Mouse (Mus musculus) hindbrain, embryonic 14.5 days (tissue): ENCODE data around the gene 9530077C05Rik. TPM values are rescaled to one million over a fixed set of nuclear protein-coding genes. Genes with fewer than 3 reads are reported as not detected.
A peak's percentile ranks its signal among the peaks of the same experiment; 100 is the strongest.

ENCODE experiments used
- ATAC-seq: fragments of 200-750 bp; cut with Nextera tagmentation; 2 replicates; pipeline ENCODE4 v1.8.0; 2017; ENCODE audit warnings: moderate number of reproducible peaks, mild to moderate bottlenecking, moderate TSS enrichment, moderate library complexity; ENCODE audit not compliant: low FRiP score
- DNase-seq: peaks from one replicate; pipeline ENCODE4 v3.0.0-alpha.2; 2015; ENCODE audit warnings: low spot score
- H3K27ac ChIP-seq: fragments of 300-500 bp; sonication (generic); 2 replicates; pipeline ENCODE4 v1.5.1; 2014; ENCODE audit warnings: mild to moderate bottlenecking, moderate library complexity
- H3K27me3 ChIP-seq: fragments of 300-500 bp; sonication (generic); 2 replicates; pipeline ENCODE4 v1.6.1; 2014; ENCODE audit warnings: mild to moderate bottlenecking, low read length, mixed read lengths; ENCODE audit not compliant: control insufficient read depth, insufficient read depth
- H3K36me3 ChIP-seq: fragments of 300-500 bp; sonication (generic); replicated peaks from 2 replicates; pipeline ENCODE4 v1.6.1; 2014; ENCODE audit not compliant: control insufficient read depth, insufficient read depth
- H3K4me1 ChIP-seq: fragments of 300-500 bp; sonication (generic); replicated peaks from 2 replicates; pipeline ENCODE4 v1.6.1; 2014; ENCODE audit warnings: antibody characterized with exemption, low read length, mixed read lengths; ENCODE audit not compliant: control insufficient read depth, insufficient read depth
- H3K4me2 ChIP-seq: fragments of 300-500 bp; sonication (generic); replicated peaks from 2 replicates; pipeline ENCODE4 v1.6.1; 2014; ENCODE audit warnings: mild to moderate bottlenecking, moderate library complexity
- H3K4me3 ChIP-seq: fragments of 300-500 bp; sonication (generic); replicated peaks from 2 replicates; pipeline ENCODE4 v1.5.1; 2014; ENCODE audit warnings: mild to moderate bottlenecking, low read length
- H3K9ac ChIP-seq: fragments of 300-500 bp; sonication (generic); 2 replicates; pipeline ENCODE4 v1.6.1; 2014
- H3K9me3 ChIP-seq: fragments of 300-500 bp; sonication (generic); 2 replicates; pipeline ENCODE4 v1.6.1; 2016; ENCODE audit warnings: low read length; ENCODE audit not compliant: control insufficient read depth
- WGBS: fragments of 180-500 bp; shearing (Covaris S2); extraction: QIAGEN DNeasy Blood & Tissue Kit; methylation state at CpG from one replicate; pipeline ENCODE4 v1.1.7; 2014; 5-methylcytosine and 5-hydroxymethylcytosine counted together
- polyA plus RNA-seq: library from polyadenylated mRNA; unstranded; fragments of >200 nt; fragmentation: Nextera tagmentation; extraction: Ambion mirVana; gene quantifications from 2 replicates; pipeline ENCODE4 v1.2.1, GENCODE M21; 2014

Gene 9530077C05Rik
- polyA plus RNA-seq, 1 experiment from 2014 or later: 11.8 TPM

DNA sequence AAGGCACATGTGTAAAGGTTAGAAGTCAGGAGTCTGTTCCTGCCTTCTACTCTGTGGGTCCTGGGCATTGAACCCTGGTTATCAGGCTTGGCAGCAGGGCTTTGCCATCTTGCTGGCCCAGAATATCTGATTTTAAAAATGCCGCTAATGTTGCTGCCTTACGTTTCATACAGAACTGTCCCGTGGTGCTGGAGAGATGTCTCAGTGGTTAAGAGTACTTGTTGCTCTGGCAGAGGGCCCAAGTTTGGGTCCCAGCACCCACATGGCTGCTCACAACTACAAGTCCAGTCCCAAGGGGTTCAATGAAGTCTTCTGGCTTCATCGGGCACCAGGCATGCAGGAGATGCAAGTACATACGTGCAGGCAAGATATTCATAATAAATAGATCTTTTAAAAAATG is 54.9 kb downstream of the 9530077C05Rik start:
- WGBS: 97% methylated on average over 5 of the region's 5 CpGs
- peaks cover 5% of the 10 kb centered on the region; the same call in 1 of the 2 replicates for H3K36me3 ChIP-seq
- H3K9me3 ChIP-seq: no peaks in the 10 kb centered on the region
- ATAC-seq: no peak
- H3K27ac ChIP-seq: no peak overlapping the region
- no peaks in the 10 kb centered on the region for H3K4me1 ChIP-seq
- no peak overlapping the region for H3K4me3 ChIP-seq
- H3K4me2 ChIP-seq: no peak overlapping the region
- H3K27me3 ChIP-seq: no peaks in the 10 kb centered on the region
- no peak overlapping the region for H3K9ac ChIP-seq
- DNase-seq: no peak

DNA sequence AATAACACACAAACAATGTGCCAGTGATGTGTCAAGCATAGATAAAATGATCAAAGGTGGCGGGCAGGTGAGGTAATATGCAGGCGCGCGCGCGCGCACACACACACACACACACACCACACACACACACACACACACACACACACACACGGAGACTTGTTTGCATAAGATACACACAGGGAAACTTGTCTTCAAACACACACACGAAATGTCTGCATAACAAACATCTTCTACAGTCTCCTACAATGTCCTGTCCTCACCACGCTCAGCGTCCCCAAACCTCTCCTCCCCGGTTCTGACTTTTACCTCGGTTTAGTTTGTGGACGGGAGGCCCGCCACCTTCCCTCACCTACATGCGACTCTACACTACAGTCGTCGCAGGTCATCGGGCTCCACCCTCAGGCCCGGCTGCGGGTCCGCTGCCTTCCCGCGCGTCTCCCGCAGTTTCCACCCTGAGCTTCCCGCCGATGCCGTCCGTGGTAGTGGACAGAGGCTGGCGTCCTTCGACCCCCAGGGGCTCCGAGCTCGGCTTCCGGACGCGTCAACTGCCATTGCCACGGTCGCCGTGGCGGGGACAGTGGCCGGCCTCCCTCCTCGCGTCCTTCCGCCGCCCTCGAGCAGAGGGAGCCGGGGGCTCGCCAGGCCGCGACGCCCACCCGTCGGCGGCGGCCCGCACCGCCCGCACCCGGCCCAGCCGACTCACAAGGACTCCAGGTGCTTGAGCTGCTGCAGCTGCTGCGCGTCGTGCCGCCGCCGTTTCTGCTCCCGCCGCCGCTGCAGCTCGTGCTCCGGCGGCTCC is 56.3 kb downstream of the 9530077C05Rik start:
- peak; percentile 72 for ATAC-seq
- Histone ChIP-seq H3K4me2 (peak overlapping the region; percentile 59), H3K27ac (peak overlapping the region; percentile 90)

DNA sequence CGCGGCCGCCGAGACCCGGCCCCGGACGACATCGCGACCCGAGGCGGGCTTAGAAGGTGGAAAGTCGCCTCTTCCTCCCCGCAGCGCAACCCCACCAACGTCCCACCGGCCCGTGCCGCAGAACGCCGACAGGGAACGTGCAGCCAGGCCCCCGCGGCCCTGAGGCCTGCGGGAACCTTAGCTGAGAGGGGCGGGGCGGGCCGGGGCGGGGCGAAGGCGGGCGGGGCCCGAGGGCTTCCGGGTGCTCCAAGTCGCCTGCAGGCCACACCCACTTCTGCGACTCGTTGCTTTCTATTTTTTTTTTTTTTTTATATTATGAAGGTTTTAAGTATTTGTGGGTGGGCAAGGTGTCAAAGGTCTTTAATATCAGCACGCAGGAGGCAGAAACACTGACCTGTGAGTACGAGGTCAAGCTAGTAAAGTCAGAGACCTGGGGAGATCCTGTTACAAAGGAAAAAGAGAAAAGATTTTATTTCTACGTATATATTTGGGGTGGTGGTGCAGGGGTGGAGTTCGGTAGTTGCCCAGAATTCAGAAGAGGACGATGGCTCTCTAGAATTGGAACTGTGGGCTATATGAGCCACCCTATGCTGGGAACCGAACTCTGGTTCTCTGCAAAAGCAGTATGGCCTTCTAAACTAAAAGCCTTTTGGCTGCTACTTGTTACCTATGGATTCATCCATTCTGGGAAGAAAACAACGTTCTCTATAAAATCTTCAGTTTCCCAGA is 57.0 kb downstream of the 9530077C05Rik start:
- Histone ChIP-seq H3K9me3 (no peaks in the 10 kb centered on the region), H3K4me1 (no peaks in the 10 kb centered on the region), H3K4me2 (peak overlapping the region; percentile 59), H3K27ac (peak overlapping the region; percentile 90), H3K9ac (peak overlapping the region; percentile 87), H3K36me3 (no peaks in the 10 kb centered on the region; the same call in 1 of the 2 replicates), H3K4me3 (peak overlapping the region; percentile 85), H3K27me3 (no peaks in the 10 kb centered on the region)
- ATAC-seq (peak; percentile 90), DNase-seq (peak; percentile 72)
- 4% methylated on average over 43 of the region's 43 CpGs for WGBS

More for the DNA sequence above, 56.3 kb downstream of the 9530077C05Rik start:
- peak; percentile 58 for DNase-seq
- WGBS: 1% methylated on average over 70 of the region's 73 CpGs
- Histone ChIP-seq H3K27me3 (no peaks in the 10 kb centered on the region), H3K4me3 (peak overlapping the region; percentile 85), H3K36me3 (no peaks in the 10 kb centered on the region; the same call in 1 of the 2 replicates), H3K9ac (peak overlapping the region; percentile 87), H3K9me3 (no peaks in the 10 kb centered on the region), H3K4me1 (no peaks in the 10 kb centered on the region)

DNA sequence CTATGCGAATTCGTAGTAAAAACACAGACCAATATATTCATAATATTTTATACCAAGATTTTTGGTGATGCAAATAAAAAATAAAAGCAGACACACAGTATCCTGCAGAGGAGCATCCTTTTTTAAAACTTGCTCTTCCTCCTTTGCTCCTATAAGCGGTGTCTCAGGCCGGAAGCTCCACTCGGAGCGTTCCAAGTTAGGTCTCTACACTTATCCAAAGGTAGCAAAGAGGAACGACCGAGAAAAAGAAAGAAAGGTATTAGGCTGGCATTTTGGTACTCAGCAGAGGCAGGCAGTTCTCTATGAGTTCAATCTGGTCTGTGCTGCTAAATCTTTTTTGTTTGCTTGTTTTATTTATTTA is 57.6 kb downstream of the 9530077C05Rik start:
- peak overlapping the region; percentile 85; the same call in 1 of the 2 replicates for H3K4me3 ChIP-seq
- H3K4me2 ChIP-seq: peak overlapping the region; percentile 59
- DNase-seq (no peak), ATAC-seq (no peak)
- no peaks in the 10 kb centered on the region for H3K27me3 ChIP-seq
- no peaks in the 10 kb centered on the region; the same call in 1 of the 2 replicates for H3K36me3 ChIP-seq
- no peak overlapping the region for H3K27ac ChIP-seq
- no peaks in the 10 kb centered on the region for H3K9me3 ChIP-seq
- no peaks in the 10 kb centered on the region for H3K4me1 ChIP-seq
- H3K9ac ChIP-seq: no peak overlapping the region
- 84% methylated on average over 8 of the region's 8 CpGs for WGBS

DNA sequence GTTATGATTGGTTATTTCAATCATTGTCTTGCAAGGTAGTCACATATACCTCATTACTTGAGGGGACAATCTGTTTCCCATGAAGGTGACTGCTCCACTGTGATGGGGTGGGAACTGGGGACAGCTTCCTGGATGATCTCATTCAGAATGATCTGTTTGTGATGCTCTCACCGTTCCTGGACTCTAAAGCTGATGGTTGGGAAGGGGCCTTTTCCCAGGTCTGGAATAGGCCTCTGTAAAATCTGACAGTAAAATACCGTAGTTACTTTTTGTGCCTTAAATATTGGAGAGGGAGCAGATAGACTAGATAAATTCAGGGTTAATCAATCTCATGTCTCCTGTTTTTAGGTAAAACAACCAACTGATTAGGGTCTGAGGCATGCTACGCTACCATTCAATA is 58.3 kb downstream of the 9530077C05Rik start, which contains the start of gene Rp9:
Rp9 (minus strand) TSS at position 101 of the 400 bp plus-strand sequence.
- no peak for ATAC-seq
- no peak within 1 kb of the TSS for H3K27ac ChIP-seq
- 88% methylated on average over 3 of the region's 3 CpGs for WGBS

DNA sequence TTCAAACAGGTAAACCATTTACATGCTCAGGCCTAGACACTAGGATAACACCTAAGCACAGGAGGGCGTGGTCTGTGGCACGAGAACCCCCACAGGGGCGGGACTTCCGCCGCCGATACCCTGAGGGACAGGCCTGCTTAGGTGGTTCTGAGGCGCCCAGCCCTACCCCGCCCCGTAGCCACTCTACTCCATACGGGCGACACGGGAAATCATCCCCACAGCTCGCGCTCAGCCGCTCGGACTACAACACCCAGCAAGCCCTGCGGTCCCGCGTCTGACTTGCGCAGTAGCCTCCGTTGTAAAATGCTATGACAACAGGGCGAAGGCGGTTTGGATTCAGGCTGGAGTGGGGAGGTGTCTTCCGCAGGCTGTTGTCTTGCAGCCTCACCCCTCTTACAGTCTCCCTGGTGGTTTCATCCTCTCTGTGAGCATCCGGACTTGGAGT is 64.1 kb downstream of the 9530077C05Rik start, which contains the start of gene Bbs9:
Bbs9 (plus strand) TSS at position 292 of the 445 bp plus-strand sequence.
- Histone ChIP-seq H3K4me1 (peaks cover 7% of the 10 kb centered on the region), H3K36me3 (no peaks in the 10 kb centered on the region), H3K4me2 (peak within 1 kb of the TSS; percentile 84), H3K9ac (peak within 1 kb of the TSS; percentile 54), H3K4me3 (peak within 1 kb of the TSS; percentile 56), H3K27me3 (no peaks in the 10 kb centered on the region), H3K9me3 (no peaks in the 10 kb centered on the region), H3K27ac (peak within 1 kb of the TSS; percentile 58)
- ATAC-seq (peak; percentile 98), DNase-seq (peak; percentile 92)
- WGBS: under 1% methylated on average over 25 of the region's 25 CpGs

More for the DNA sequence above, 58.3 kb downstream of the 9530077C05Rik start, which contains the start of gene Rp9:
- no peak for DNase-seq
- H3K27me3 ChIP-seq: no peaks in the 10 kb centered on the region
- peak within 1 kb of the TSS; percentile 59 for H3K4me2 ChIP-seq
- peak within 1 kb of the TSS; percentile 87 for H3K9ac ChIP-seq
- no peaks in the 10 kb centered on the region for H3K9me3 ChIP-seq
- H3K4me1 ChIP-seq: no peaks in the 10 kb centered on the region
- H3K4me3 ChIP-seq: peak within 1 kb of the TSS; percentile 85
- no peaks in the 10 kb centered on the region; the same call in 1 of the 2 replicates for H3K36me3 ChIP-seq

DNA sequence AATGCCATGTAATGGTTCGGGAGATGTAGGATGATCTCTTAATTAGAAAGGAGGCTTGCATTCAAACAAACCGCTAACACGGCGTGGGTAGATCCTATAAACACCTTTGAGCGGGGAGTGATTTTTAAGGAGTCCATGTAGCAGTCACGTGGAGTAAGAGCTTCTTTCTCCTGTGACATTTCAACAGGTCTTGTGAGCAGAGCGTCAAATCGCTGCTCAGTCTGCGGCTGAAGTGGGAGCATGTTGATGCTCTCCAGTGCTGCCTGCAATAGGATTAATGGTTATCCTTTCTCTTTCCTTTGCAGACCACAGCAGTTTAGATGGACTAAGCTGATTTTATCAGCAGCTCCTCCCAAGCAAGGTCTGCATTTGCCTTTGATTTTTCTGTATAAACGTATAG is 65.0 kb downstream of the 9530077C05Rik start:
- no peak for ATAC-seq
- Histone ChIP-seq H3K4me1 (peaks cover 7% of the 10 kb centered on the region), H3K9me3 (no peaks in the 10 kb centered on the region), H3K4me3 (peak overlapping the region; percentile 56), H3K36me3 (no peaks in the 10 kb centered on the region), H3K27ac (0 out of 2 replicates have a peak overlapping the region, but pooled peaks have one; percentile 58), H3K27me3 (no peaks in the 10 kb centered on the region), H3K9ac (peak overlapping the region; percentile 54), H3K4me2 (peak overlapping the region; percentile 84)
- 5% methylated on average over 10 of the region's 10 CpGs for WGBS
- peak; percentile 30 for DNase-seq

DNA sequence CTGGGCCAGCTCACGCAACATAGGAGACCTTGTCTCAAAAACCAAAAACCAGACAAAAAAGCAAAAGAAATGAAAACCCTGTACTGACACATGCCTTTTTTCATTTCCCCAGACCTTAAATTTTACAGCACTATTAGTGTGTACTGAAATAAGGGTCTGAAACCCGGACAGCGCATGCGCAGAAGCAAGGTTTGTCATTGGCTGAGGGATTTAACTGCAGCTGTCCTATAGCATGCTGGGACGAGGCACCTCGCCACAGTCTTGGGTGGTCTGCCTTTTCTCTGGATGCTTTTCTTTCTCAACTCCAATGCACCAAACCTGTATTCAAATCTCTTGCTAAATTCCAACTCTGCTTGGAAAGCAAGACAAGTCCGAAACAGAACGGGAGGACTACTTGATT is 67.6 kb downstream of the 9530077C05Rik start:
- Histone ChIP-seq H3K27me3 (no peaks in the 10 kb centered on the region), H3K36me3 (no peaks in the 10 kb centered on the region), H3K4me3 (no peak overlapping the region), H3K4me2 (no peak overlapping the region), H3K9ac (no peak overlapping the region), H3K4me1 (peaks cover 7% of the 10 kb centered on the region), H3K9me3 (no peaks in the 10 kb centered on the region), H3K27ac (no peak overlapping the region)
- DNase-seq: no peak
- 92% methylated on average over 8 of the region's 8 CpGs for WGBS
- no peak for ATAC-seq
